Mouse (Mus musculus) 3T3-L1 (cell line): ENCODE measurements at regions not wholly inside any gene's neighbourhood (a gene's known extent, or its start where the extent isn't known, plus 50 kb on each side); places are given as distances from the start of the nearest gene placed in this dataset.

Experiments
- DNase-seq: peaks from one replicate; pipeline ENCODE4 v3.0.0-alpha.2; 2015; ENCODE audit warnings: low read depth, low spot score

DNA sequence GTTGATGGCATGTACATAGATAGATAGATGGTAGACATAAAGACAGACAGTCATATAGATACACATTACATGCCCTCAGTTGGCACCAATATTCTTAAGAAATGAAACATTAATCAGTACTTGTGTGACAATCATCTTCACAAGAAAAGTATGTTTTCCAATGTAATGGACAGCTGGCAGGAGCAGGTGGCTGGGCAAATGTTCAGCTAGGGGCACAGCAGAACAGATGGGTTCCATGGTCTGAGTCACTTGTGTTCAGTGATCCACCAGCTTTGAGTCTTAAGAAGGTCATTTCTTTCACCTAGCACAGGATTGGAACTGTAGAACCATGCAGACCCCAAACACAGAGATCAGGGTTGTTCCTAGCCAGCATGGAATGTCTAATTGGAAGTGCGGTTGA is 2631.2 kb upstream of the 5930422O12Rik start:
- no peak for DNase-seq

DNA sequence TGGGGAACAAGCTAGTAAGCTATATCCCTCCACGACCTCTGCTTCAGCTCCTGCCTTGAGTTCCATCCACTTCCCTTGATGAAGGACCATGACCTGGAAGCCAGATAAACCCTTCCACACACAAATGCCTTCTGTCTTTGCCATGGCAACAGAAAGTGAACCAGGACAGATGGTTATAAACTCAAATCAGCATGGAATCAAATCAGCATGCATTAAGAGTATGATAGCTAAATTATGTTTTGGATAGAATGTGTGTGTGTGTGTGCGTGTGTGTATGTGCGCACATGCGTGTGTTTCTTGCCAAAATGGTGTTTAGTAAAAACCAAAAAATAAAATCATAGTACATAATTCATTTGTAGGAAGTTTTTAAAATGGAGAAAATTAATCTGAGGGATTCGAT is 2611.5 kb upstream of the 5930422O12Rik start:
- no peak for DNase-seq

DNA sequence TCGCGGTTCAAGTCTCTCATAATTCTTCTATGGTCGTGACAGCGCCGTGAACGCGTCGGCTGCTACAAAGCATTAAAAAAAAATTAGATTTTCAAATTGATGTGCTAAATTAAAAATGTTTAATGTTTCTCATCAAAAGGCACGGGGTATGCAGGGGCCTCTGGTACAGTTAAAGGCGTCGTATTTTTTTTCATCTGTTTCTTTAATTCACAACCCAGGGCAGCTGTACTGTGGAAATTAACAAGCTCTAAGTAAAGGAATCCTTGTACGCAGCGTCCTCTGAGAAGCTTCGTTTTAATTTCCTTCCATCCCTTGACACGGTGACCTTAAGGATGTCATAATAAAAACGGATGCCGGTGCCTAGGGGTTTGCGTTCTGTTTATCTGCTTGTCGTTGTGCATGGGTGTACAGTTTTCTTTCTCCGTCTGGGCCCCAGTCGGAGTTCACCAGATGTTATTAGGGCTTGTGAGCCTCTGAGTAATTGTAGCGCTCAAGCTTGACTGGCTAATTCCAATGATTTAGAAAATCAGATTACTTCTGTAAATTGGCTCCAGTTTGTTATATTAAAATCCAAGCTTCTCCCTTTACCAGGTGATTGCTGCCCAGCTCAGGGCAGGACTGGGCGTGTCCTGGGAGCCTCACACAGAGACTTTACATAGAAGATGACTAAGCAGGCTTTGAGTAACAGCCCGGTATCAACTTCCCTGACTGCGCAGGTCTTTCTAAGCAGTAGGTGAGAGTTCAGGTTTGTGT is 2605.5 kb upstream of the 5930422O12Rik start:
- no peak for DNase-seq

DNA sequence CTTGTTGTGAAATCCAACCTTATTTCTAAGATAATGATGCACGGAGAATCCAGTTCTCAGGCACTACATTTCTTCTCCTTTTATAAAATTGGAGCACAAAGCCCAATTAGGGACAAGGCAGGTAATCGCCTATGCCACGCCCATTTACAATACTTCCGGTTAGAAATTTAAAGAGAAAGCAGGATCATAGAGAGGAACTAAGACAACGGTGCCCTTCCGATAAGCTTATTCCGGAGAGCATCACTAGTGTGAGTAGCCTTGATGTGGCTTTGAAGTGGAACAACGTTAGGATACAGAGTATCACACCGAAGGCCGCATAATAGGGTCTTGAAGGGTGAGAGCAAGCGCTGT is 2604.9 kb upstream of the 5930422O12Rik start:
- DNase-seq: no peak

DNA sequence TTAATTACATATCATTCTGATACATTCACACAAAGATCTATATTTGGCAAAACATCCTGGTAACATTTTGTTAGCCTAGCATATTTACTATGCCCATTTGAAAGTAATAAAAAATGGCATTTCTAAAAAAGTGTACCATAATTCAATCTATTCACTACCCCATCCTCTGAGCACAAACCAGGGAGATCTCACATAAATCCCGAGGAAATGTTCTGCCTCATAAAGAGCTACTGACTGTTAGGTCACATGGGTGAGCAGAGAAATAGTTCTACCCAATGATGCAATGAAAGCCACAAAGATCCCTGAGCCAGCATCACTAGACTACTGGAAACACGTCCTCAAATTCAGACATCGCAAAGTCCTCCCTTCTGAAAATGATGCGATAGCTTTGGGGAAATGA is 2602.5 kb upstream of the 5930422O12Rik start:
- DNase-seq: no peak

DNA sequence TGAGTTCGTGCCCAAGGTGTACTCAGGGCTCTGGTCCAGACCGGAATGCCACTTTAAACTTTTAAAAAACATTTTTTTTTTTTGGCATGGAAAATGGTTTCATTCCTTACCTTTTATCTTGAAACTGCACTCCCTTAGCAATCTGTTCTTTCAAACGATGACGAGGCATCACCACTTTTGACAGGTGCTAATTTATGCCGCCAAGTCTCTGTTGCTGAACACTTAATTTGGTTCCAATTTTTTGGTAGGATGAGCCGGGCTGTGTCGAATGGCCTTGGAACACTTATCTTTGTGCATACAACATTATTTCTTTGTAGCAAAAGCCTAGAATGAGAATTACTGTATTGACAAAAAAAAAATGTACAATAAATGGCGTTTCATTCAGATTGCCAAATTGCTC is 2590.5 kb upstream of the 5930422O12Rik start:
- DNase-seq: no peak

DNA sequence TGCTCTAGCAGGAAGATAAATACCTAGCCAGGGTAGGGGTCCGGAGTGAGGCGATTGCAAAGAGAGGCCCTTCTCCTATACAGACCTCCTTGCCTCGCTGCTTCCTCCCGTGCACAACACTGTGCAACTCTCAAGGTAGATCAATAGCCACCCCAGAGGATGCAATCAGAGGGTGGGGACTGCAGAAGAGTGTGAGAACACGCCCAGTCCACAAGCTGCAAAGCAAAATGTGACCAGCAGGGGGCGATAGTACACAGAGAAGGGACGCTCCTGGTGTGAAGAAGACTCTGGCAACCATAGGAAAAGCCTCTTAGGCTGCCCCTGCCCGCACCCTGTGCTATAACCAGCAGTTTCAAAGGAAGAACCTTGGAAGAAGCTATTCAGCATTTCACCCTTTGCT is 2588.4 kb upstream of the 5930422O12Rik start:
- peak; percentile 49 for DNase-seq

DNA sequence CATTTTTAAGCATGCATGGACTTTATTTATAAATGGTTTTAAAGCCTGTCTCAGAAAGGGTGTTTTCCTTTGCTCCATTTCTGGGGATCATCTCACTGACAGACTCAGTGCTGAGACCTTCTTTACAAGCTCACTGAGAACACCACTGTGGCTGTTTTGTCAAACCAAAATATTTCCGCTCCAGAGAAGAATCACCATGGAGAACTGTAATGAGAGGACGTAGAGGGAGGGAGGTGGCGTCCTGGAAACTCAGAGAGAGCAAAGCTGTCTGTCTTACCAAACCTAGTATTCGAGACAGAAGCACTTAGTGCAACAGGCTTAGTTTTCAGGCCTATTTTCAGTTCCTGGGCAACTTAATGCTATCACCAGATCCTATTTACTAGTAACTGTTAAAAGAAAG is 2565.5 kb upstream of the 5930422O12Rik start:
- DNase-seq: no peak

DNA sequence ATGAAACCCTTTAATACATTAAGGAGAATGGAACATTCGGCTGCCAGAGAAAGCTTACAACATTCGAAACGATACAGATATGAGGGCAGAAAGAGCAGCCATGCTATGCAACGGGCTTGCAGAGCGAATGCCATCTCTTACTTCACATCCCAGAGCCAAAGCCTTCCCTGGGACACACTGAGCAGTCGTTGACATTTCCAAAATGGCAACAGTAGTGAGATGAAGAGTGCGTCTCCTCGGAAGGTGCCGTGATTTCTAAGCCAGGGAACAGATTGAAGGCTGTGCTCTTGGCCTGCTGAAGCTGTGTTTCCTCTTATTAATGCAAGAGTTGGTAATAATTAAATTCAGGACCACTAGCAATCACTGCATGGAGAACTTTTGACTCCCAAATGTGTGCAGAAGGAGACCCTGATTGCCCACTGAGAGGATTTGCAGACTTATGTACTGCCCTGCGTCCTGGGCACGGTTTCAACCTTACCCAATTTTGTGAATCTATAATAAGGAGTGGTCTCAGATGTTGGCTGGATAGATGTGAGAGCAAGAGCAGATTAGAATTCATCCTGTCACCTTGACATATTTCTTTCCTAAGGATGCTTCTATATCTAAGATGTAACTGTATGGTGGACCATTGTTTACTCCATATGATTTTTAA is 2522.3 kb upstream of the 5930422O12Rik start:
- DNase-seq: no peak

DNA sequence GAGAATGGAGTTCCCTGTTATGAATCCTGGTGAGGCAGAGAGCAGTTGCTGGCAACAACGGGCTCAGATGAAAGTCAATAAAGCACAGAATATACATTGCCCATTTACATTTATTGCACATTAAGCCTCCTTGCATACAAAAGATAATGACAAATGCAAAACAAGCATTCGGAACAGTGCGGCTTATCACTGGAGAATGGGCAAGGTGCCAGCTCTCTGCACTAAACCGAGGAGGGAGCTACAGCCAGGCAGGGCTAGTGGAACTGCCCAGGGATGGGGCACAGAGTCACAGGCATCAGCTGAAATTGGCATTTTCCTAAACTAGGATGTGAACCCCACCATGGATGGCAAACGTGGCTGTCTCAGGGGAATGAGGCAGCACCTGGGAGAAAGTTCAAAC is 2514.8 kb upstream of the 5930422O12Rik start:
- DNase-seq: no peak

DNA sequence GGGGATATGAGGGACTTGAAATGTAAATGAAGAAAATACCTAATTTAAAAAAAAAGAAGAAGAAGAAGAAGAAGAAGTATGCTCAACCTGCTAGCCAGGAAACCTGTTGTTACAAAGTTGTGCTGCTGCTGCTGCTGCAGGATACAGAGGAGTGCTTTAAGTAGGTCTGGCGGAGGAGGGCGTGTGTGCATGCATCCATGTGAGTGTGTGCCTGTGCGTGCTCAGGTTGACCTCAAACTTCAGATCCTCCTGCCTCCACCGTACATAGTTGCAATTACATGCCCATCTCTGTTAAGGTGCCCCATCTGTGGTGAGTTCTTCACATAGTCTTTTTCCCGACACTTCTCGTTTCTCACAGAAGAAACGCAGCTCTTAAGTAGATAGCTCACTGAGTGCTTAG is 2513.4 kb upstream of the 5930422O12Rik start:
- DNase-seq: no peak

DNA sequence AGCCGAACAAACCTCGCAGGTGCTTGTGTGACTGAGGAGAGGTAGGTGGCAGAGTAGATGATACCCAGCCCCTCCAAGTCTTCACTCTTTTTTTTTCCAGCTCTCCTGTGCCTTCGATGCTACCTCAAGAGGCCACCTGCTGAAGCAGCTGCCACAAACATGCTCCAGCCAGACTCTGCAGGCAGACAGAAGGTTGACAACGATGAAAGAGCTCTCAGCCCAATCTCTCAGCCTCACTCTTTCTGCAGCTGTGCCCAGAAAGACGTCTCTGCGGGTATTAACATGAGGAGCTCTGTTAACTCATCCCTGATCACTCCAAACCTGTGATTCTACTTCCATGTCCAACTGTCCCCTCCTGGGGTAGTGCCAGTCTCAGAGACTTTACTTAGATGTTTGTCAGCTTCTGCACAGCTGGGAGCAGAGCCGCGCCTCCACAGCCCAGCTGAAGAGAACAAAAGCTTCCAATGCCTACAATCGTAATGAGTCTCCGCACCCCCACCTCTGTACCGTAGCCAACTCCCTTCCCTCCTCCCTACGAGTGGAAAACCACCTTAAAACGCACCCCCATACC is 2512.8 kb upstream of the 5930422O12Rik start:
- DNase-seq: no peak

DNA sequence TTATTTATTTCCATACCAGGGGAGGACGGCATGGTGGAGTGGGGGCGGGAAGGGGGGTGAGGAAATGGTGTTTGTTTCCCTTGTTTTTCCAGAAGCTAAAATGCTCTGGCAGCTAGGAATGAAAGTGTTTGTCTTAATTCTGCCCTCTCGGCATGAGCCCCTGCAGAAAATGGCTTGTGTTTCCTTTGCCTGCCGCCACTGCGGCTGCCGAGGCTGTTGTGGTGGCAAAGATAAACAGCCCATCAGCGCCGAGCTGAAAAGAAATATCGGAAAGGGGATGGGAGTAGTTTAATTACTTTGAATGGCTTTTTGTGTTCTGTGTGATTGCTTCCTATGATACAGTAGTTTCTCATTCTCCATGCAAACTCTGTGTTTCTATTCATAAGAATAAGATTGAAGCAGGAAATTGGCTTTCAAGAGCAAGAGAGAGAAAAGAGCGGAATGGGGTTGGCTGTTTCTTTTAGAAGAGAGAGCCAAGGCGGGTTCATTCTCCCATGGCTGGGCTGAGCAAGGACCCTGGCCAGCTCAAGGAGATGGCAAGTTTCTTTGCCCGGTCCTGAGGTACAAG is 2512.2 kb upstream of the 5930422O12Rik start:
- no peak for DNase-seq

DNA sequence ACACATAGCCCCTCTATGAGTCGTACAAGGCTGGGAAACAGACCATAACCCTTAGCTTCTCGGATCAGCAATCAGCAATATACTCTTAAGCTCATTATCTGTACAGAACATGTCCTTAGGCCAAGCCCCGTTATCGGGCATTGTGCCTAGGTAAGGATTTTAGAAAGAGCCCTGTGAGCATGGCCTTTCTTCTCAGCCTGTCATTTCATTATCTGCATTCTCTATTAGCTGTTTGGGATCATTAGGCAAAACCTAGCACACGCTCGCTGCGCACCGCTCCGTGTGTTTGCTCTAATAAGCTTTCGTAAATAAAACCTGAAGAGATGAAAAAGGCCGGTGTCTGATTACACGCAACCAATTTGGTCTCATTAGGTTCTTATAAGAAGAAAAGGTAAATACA is 2507.1 kb upstream of the 5930422O12Rik start:
- no peak for DNase-seq

DNA sequence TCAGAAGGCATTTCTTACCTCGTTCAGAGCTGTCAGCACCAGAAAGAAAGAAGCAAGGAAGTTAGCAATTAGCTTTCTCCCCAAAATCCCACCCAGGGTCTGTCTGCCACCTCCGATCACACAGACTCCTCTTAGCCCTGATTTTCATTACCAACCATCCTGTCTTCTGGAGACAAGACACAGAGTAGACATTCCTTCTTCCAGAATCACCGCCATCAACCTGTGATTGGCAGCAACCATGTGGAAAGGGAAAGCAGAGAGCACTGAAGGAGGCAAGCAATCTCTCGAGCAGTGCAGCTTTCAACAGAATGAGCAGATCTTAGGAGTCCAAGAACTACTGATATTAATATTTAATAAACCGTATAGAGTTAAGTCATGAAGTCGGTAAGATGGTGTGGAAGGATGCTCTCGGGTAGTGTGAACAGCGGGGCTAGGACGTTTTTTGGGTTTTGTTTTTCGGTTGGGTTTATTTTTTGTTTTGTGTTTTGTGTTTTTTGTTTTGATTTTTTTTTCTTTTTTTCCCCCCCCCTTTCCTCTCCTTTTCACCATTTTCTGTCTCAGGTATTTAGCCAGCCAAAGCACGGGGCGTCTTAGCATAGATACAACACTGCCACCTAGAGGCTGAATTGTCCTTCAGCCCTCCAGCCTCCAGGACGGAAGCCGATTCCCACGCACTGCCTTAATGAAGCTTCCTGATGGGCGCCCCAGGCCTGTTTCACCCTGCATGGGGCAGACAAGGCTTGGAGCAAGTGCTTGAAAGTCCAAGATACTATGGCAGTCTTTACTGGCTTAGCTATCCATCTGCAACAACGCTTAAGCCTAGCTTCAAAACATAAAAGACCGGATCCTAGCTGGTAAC is 2505.0 kb upstream of the 5930422O12Rik start:
- peak; percentile 84 for DNase-seq

DNA sequence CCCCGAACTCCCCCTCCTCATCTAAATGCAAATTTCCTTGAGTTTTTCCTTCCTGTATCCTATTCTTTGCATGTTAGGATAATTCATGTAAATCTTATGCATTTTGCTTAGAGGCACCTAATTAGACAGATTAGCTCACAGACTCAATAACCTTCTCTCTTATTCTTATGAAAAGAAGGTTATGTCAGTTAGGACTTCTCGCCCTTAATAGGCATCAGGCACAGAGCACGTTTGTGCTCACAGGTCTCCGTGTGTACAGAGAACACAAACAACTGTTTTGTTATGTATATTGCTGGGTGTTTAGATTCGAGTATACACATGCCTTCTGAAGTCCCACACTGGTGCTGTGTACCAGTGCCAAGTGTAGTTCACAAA is 2504.4 kb upstream of the 5930422O12Rik start:
- no peak for DNase-seq

DNA sequence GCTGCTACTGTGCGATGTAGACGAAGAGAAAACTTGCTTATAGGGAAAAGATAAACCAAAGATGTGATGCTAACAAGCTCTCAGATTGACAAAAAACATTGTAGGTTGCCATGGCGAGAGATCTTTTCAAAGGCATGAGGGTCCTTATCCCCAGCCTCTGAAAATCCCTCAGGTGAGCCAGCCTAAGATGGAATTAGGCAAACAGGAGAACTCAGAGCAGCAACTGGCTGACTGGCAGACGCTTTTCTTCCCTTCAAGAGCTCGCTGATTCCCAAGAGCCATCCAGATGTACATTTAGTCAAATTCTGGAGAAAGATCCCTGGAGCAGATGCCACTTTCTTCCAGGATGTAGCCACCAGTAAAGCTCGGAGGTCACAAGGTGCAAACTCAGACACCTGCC is 2503.9 kb upstream of the 5930422O12Rik start:
- DNase-seq: no peak

DNA sequence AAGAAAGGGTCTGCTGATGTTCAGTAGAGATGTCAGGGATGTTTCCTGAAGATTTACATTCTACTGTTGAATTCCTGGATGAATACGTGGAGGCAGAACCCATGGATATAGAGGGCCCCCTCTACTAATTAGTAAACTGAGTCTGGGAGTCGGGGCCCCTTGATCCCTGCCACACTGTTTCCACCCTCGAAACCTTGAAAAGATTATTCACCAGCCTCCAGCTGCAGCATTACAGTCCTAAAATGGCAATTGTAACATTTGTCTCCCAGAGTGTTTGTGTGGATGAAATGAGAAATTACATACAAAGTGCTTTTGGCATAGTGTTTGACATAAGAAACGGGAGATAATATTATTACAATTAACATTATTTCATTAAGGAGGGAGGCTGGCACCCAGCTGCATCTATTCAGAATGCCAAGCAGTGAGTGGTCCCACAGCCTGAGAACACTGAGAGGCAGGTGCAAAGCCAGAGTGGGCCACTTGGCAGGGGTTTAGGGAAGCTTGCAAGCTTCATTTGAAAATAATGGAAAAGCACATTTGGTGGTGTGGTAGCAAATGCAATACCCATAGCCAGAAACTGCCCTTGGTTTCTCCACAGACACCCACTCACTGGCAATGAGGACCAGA is 2490.9 kb upstream of the 5930422O12Rik start:
- DNase-seq: no peak

DNA sequence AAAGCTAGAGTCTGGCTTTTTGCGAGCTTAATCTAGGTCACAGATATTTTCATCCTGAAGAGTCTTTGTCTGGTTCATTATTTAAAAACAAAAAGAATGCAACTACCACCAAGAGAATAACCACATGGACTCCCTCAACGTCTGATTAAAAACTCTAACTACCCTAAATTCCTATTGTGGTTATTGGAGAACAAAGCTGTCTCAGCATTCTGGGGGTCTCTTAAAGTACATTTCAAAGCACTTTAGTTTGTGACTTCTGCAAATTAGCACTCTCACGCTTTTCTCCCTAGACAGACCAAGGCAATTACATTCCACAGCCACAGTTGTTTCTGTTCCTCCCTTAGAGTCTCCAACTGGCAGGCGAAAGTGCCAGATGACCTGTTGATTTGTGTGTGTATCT is 2487.6 kb upstream of the 5930422O12Rik start:
- DNase-seq: no peak

DNA sequence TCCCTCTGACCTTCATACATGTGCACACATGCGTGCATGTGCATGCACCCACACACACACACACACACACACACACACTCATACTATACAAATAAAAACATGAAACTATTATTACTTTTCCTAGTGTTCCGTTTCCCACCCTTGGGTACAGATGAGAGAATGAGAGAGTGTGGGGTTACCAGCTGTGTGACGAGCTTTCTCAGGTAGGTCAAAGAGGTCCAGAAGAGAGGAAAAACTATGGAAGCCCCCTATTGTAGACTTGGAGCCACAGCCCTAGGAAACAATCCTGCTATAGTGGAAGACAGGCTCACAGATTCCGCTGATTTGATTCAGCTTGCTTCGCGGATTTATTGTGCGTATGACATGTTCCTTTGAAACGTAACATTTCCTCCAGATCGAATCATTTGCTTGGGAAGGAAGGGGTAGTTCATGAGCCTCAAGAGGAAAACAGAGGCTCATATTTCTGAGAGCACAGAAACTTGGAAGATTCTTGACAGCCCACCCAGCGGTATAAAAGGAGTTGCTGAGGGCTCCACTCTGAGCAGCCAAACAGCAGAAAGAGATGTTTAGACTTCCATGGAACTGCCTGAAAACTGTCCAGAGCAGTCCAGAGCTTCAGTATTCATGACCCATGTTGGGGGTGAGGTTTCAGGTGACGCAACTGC is 2486.9 kb upstream of the 5930422O12Rik start:
- DNase-seq: no peak
